Mouse (Mus musculus) liver, adult 2 months (tissue): ENCODE results near the gene D930048N14Rik.

ENCODE experiments used
- CTCF ChIP-seq: fragments of 200-500 bp; IDR thresholded peaks from 2 replicates; pipeline ENCODE4 v1.5.1; 2011; ENCODE audit warnings: low read depth, low read length, control low read depth
- POLR2A ChIP-seq: fragments of 200-500 bp; IDR thresholded peaks from 2 replicates; pipeline ENCODE4 v1.6.1; 2011; ENCODE audit warnings: low read length, control low read depth; ENCODE audit not compliant: insufficient read depth; ENCODE audit errors: extremely low read depth

GRCm38 (mm10) chr11:51652889-51653418 is 2.2 kb downstream of the D930048N14Rik start:
- no peak for TF ChIP-seq CTCF
- no peak for TF ChIP-seq POLR2A
